ENCODE assay signal across 25 mouse cellular contexts in genomic region chr13:72714793-72715192, GRCm38 (mm10).
DNase-seq lines count a peak whose midpoint lies in the region; TF ChIP-seq lines count a peak whose summit lies in the region.
"Had no signal": no experiment of that assay in that cellular context is flagged by ENCODE, and none has a peak within 500 bp of the region (broad histone marks: within the 10 kb centered on the region; RNA-seq: fewer than 3 reads in every experiment).

No protein-coding gene starts in this region.

- WGBS in thymus, adult 2 months = 41% methylated on average over 7 of the region's 7 CpGs

- H3K36me3 ChIP-seq in thymus, adult 2 months (ENCODE audit: control insufficient read depth, insufficient read depth, low read length) = no peaks in the 10 kb centered on the region
- H3K36me3 ChIP-seq: heart, embryonic 12.5 days; heart, embryonic 15.5 days had no signal

- H3K4me3 ChIP-seq in bone marrow macrophage, adult 2 months (ENCODE audit: insufficient read depth, low read length) = no peak overlapping the region
- H3K4me3 ChIP-seq in left cerebral cortex, adult 2 months = no peak overlapping the region
- H3K4me3 ChIP-seq in thymus, adult 2 months (ENCODE audit: control insufficient read depth, insufficient read depth, low read length) = no peak overlapping the region
- H3K4me3 ChIP-seq: heart, embryonic 12.5 days; heart, embryonic 15.5 days had no signal

- H3K27ac ChIP-seq in bone marrow macrophage, adult 2 months (ENCODE audit: insufficient read depth, low read depth, low read length) = peak overlapping the region; percentile 1; the same call in 1 of the 2 replicates
- no peak overlapping the region for H3K27ac ChIP-seq in left cerebral cortex, adult 2 months
- H3K27ac ChIP-seq in thymus, adult 2 months (ENCODE audit: control insufficient read depth, insufficient read depth, low read length) = no peak overlapping the region
- H3K27ac ChIP-seq: heart, embryonic 15.5 days; hindbrain, embryonic 14.5 days; hindbrain, postnatal 0 days had no signal

- no peaks in the 10 kb centered on the region for H3K27me3 ChIP-seq in thymus, adult 2 months (ENCODE audit: control insufficient read depth, insufficient read depth, low read length)
- H3K27me3 ChIP-seq: heart, embryonic 12.5 days; heart, embryonic 15.5 days had no signal

- no peak for TF ChIP-seq POLR2A in bone marrow macrophage, adult 2 months (IDR thresholded peaks at IDR 0.05; ENCODE audit: borderline replicate concordance, low read depth, low read length)
- no peak for TF ChIP-seq POLR2A in thymus, adult 2 months (IDR thresholded peaks at IDR 0.05; ENCODE audit: control insufficient read depth, extremely low read depth, insufficient read depth, low read length, poor library complexity)

- H3K4me1 ChIP-seq in bone marrow macrophage, adult 2 months (ENCODE audit: control insufficient read depth, insufficient read depth, low read length) = peaks cover 35% of the 10 kb centered on the region
- H3K4me1 ChIP-seq in thymus, adult 2 months (replicated peaks; ENCODE audit: control insufficient read depth, insufficient read depth, low read length) = no peaks in the 10 kb centered on the region
- H3K4me1 ChIP-seq: heart, embryonic 12.5 days had no signal

- no peak for TF ChIP-seq CTCF in bone marrow macrophage, adult 2 months (IDR thresholded peaks at IDR 0.05; ENCODE audit: low read depth, low read length)
- no peak for TF ChIP-seq CTCF in left cerebral cortex, adult 2 months (IDR thresholded peaks at IDR 0.05)
- no peak for TF ChIP-seq CTCF in thymus, adult 2 months (IDR thresholded peaks at IDR 0.05; ENCODE audit: borderline replicate concordance, control insufficient read depth, extremely low read depth, insufficient read depth, low read length, poor library complexity)

- DNase-seq in heart, adult 11 months = peak; percentile 50
- no peak for DNase-seq in heart, postnatal 10 days
- peak; percentile 27 for DNase-seq in 3T3-L1 (ENCODE audit: low read depth, low spot score)
- DNase-seq in gonadal fat pad, adult 2 months (ENCODE audit: low read depth) = peak; percentile 97
- no peak for DNase-seq in frontal cortex, postnatal 14 days (ENCODE audit: low spot score in 2 of 2)
- DNase-seq in left cerebral cortex, adult 2 months (ENCODE audit: extremely low spot score in 1 of 2, low spot score in 2 of 2) = no peak
- no peak for DNase-seq in thymus, adult 2 months
- DNase-seq: adrenal gland, adult 8-10 months; adrenal gland, postnatal 25 days; B cell, adult 2 months; cerebellum, adult 2 months; cerebellum, postnatal 10 days; cerebellum, postnatal 36 days; forebrain, postnatal 0 days; gastrocnemius, postnatal 10 days; gastrocnemius, postnatal 36 days; heart, adult 18-20 months; heart, postnatal 14 days; heart, postnatal 4 days; kidney, adult 18-20 months had no signal

- intact Hi-C loops in heart, postnatal 10 days (cut with DNase I) = no loop called here
- intact Hi-C loops in left cerebral cortex, adult 2 months (cut with DNase I) = no loop called here

Comparison
In these comparisons a context has a peak if more than half of its experiments do, and no peak if none do; other contexts are left out.
1. DNase-seq: peak in heart, adult 11 months (single experiment), 3T3-L1 (single experiment) and gonadal fat pad, adult 2 months (single experiment); none in heart, postnatal 10 days (0 of 2), frontal cortex, postnatal 14 days (0 of 2), left cerebral cortex, adult 2 months (0 of 2) and thymus, adult 2 months (single experiment).